Mouse (Mus musculus) left cerebral cortex, postnatal 14 days (tissue): ENCODE data around the gene H2-Oa. TPM values are rescaled to one million over a fixed set of nuclear protein-coding genes. Genes with fewer than 3 reads are reported as not detected.

Experiments used
- DNase-seq, 2 experiments: peaks; one replicate each; pipeline ENCODE4 v3.0.0; 2021 to 2022; ENCODE audit warnings: low spot score in 2 of 2, mixed read lengths in 1 of 2
- intact Hi-C: fragments of 180-260 bp; cut with DNase I; formaldehyde crosslinking; loops from one replicate; pipeline ENCODE4 v1.15.1; 2025
- total RNA-seq, 2 experiments: library from RNA; stranded (reverse); gene quantifications; 2 replicates each; pipeline ENCODE4 v1.2.3; 2021

H2-Oa gene
- total RNA-seq, 2 experiments from 2014 or later, result 0.32 TPM; not detected in 1

DNA sequence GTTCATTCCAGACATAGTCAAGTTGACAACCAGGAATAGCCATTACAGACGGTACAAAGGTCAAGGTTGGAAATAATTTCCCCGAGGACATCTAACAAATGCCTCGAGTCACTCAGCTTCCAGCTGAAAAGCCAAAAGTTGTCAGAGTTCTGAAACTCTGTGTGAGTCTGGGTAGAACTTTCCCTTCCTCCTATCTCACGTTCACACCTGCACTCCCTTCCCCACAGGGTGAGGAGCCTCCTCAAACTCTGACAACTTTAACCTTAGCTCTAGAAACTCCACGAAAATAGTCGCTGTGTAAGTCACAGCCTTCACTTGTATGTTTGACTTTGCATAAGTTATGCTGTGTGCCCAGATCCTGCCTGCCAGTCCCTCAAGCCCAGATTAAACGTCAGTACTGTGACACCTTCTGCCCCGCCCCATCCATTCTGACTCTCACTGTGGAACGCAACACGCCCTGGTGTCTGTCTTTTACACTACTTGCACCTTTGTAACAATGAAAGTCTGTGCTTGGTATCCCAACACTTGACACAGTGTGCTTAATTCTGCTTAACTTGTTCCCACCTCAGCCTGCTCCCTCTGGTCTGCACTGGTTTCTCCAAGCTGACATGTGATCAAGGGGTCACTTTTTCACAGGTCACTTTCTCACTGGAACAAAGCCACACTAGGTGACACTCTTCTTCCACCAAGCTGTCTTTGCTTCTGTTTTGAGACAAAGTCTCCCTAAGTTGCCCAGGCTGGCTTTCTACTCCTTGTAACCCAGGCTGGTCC lies 6.8 kb downstream of the H2-Oa start:
- DNase-seq, result no peak
- intact Hi-C loops, result no loop called here

DNA sequence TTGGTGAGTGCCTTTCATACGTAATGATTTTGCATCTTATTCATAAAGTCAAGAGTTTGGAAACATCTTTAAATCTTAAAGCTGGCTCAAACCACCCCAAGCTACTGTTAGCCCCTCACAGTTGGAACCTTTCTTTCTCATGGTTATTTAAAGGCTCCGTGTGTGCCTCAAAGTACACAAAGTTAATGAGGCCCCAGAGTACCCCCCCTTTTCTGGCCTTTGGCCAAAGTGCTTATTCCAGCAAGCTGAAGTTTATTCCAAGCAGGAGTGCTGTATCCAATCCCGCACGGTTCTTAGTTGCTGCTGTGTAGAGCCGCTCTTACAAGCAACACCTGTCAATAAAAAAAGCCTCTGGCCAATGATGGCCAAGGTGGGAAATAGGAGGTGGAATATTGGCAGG lies 7.4 kb downstream of the H2-Oa start:
- intact Hi-C loops, result no loop called here

DNA sequence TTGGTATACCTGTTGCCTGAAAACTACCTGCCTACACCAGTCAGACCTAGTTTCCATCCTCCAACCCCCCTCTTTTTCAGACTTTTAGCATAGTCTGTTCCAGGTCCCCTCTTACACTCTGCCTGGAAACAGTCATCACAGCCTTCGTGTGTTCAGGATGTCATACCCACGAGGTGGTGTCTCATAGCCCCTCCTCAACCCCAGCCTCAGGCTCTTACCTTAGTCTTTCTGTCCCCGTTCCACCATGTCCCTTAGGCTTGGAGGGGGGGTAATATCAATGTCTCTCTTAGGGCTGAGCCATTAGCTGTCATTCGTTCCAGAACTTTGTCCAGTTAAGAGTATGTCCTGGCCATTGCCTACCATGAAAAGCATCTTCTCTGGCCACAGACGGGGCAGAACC lies 9.0 kb downstream of the H2-Oa start:
- intact Hi-C loops, result loop anchor here (2.0 to 10.0 kb wide), 2 partner anchors 68 to 134 kb away; partner anchors contain the start of gene H2-Ob
- DNase-seq, result no peak

More for the DNA sequence above, 7.4 kb downstream of the H2-Oa start:
- DNase-seq, result no peak

DNA sequence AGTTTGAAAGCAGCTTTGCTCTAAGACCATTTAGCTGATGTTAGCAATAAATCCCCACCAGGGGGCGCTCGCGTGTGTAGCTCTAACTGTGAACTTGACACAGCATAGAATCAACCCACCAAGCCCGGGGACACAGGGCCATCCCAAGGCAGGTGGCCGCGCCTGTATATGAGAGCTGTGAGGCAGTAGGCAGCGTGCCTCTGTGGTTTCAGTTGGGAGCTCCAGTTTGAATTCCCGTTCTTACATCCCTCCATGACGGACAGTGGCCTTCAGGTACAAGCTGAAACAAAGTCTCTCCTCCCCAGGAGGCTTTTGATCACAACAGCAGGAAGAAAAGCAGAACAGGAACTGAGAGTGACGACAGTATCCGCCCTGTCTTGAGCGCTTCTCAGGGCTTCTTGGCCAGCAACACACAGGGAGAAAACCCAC lies 9.5 kb downstream of the H2-Oa start:
- intact Hi-C loops, result loop anchor here (2.0 to 10.0 kb wide), 2 partner anchors 67 to 133 kb away; partner anchors contain the start of gene H2-Ob
- peak; percentile 94 to 95 for DNase-seq

DNA sequence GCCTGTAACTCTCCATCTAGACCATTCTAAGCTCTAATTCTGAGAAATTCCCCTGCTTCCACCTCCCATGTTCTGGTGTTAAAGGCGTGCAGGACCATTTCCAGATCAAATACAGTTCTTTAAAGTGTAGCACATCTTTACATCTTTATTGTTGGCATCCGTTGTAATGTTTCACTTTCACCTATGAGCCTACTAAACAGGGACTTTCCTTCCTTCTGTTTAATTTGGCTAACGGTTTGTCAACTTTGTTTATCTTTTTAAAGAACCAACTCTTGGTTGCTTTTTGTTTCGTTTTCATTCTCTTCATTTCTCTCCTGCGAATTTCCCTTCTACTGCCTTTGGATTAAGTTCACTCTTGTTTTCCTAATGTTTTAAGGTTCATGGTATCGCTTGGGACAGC lies 10.7 kb downstream of the H2-Oa start:
- DNase-seq, result no peak
- intact Hi-C loops, result loop anchor here (10.0 kb wide), 1 partner anchor 132 kb away; the partner anchor contains the start of gene H2-Ob

DNA sequence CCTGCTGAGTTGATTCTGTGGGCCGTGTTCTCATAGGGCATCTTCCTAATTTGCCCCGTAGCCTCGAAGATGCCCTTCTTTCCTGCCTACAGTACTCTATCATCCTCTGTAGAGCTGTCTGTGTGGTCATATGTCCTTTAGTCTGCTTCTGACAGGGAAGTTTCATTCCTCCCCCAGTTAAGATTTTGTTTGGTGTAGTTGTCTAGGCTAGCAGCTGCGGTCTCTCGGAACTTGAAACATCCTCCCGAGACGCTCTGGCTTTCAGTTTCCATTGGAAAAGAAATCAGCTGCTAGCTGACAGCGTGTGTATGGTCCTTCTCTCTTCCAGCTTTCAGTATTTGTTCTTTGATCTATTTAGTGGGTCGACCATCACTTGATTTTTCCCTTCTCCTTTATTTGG lies 12.7 kb downstream of the H2-Oa start:
- DNase-seq, result no peak
- intact Hi-C loops, result loop anchor here (10.0 kb wide), 1 partner anchor 130 kb away; the partner anchor contains the start of gene H2-Ob

DNA sequence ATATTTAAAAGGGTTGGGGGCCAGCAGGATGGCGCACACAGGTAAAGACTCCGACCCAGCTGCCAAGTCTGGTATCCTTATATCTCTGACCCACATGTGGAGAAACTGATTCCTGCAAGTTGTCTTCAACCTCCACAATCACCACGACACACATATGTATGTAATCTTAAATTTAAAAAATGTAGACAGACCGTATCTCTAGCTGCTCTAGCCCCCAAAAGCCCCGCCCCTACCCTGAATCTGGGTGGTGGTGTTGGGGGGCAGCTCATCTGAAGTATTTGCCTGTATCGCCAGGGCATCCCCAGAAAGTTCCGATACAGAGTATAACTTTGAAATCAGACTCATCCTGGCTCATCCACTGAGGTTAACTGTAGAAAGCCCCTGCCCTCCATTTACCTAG lies 14.4 kb downstream of the H2-Oa start:
- intact Hi-C loops, result loop anchor here (10.0 kb wide), 1 partner anchor 128 kb away; the partner anchor contains the start of gene H2-Ob

DNA sequence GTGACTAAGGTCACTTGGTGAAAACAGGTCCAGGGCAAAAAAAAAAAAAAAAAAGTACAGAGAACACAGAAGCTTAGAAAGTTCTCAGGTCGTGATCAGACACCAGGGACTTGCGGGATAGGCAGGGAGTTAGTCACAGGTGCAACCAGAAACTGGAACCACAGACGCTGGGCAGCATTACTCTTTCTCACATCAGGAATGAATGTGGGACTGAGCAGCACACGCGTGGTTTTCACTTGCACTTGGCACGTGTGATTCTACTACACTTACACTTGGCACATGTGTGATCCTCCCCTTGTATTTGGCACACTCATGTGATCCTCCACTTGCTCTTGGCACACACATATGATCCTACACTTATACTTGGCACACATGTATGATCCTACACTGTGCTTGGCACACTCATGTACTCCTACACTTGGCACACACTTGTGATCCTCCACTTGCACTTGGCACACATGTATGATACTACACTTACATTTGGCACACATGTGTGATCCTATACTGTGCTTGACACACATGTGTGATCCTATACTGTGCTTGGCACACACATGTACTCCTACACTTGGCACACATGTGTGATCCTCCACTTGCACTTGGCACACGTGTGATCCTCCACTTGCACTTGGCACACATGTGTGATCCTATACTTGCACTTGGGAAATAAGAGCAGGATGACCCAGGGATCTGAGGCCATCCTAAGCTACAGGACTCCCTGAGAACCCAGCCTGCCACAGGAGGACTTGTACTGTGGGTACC lies 15.1 kb downstream of the H2-Oa start:
- intact Hi-C loops, result loop anchor here (10.0 kb wide), 1 partner anchor 128 kb away; the partner anchor contains the start of gene H2-Ob

More for the DNA sequence above, 14.4 kb downstream of the H2-Oa start:
- no peak for DNase-seq

DNA sequence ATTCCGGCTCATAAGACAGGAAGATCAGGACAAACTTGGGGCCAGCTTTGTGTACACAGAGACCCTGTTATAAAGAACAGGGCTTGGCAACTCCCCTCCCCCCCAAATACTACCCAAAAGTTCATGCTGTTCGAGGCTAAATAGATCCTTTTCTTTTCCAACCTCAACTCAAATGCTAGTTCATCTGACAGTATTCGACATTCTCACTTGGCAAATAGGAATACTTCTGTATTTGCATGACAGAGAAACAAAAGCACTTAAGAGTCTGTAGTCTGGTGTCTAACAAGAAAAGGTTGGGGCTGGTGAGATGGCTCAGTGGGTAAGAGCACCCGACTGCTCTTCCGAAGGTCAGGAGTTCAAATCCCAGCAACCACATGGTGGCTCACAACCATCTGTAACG lies 16.3 kb downstream of the H2-Oa start:
- DNase-seq, result no peak
- intact Hi-C loops, result loop anchor here (10.0 kb wide), 1 partner anchor 126 kb away; the partner anchor contains the start of gene H2-Ob

More for the DNA sequence above, 15.1 kb downstream of the H2-Oa start:
- DNase-seq, result no peak

DNA sequence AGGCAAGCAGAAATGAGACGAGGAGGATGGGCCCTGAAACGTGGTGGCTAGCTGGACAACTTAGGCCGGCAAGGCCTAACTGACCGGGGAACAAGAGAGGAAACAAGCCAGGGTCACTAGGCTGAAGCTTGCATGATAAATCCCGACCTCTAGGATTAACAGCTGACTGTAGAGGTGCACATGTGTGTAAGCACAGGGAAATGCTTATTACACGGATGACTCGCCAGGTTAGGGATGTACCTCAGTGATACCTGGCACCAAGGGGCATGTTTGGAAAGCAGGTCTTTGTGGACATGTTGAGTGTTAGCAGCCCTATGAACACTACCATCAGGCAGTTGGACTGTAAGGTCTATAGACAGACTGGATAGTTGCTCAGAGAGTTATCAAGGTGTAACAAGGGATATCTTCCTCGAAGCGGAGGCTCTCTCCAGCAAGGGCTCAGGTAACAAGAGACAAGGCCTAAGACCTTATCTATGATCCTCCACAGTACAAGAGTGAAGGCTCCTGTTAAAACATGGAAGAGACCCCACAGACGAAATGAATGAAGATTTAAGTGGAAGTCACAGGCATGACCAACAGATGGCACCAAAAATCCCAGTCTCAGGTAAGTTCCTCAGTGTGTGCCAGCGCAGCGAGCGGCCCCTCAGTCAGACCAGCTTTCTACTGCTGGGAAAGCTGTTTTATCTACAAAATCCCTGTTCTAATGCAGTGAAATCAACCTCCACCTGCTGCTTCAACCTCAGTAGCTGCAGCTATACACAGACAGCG lies 17.1 kb downstream of the H2-Oa start:
- intact Hi-C loops, result loop anchor here (10.0 kb wide), 1 partner anchor 126 kb away; the partner anchor contains the start of gene H2-Ob
- peak in 1 of 2 experiments; percentile 49 for DNase-seq

DNA sequence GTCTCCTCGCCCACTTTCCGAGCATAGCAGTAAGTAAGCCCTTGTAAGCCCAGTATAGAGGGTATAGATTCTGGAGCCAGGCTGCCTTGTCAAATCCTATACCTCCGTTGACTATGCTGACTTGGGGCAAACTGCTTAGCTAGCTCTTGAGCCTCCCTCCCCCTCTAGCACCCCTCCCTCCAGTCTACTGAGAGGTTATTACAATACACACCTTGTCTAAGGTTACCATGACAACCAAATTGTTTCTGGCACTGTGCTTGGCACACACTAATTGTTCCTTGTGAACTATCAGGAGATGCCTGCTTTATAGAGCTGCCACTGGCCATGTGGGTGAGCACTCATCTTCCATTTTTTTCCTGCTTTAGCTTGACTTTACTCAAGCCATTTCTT lies 17.7 kb downstream of the H2-Oa start:
- intact Hi-C loops, result loop anchor here (10.0 kb wide), 1 partner anchor 125 kb away; the partner anchor contains the start of gene H2-Ob
- no peak for DNase-seq

DNA sequence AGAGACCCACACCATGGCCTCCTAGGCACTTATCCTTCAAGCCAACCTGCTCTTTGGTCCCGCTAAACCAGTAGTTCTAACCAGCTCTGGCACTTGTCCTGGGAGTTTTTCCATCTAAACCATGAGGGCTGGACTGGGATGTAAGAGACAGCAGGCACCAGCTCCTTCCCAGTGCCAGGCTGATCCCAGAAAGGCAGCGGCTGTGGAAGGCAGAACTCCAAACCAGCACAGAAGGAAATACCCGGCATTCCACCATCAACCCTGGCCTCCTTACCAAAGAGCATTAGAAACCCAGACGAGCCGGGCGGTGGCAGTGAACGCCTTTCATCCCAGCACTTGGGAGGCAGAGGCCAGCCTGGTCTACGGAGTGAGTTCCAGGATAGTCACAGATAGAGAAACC lies 18.2 kb downstream of the H2-Oa start:
- intact Hi-C loops, result no loop called here
- no peak for DNase-seq

DNA sequence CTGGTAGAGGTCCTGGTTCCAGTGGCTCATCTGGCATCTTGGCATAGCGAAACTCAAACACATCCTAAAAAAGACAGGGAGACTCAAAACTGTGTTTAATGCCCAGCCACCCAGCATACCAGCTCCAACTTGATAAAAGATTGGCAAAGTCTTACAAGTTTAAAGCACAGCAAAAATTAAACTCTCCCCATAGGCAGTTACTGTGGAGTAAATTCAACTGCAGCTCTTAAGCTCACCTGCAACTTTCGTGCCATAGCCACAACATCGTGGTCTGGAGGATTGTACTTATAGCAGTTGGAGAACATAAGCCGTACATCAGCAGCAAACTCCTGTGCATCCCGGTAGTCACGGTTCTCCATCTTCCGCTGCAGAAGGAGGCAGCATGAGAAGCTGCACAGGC lies 22.0 kb downstream of the H2-Oa start:
- intact Hi-C loops, result no loop called here
- no peak for DNase-seq

DNA sequence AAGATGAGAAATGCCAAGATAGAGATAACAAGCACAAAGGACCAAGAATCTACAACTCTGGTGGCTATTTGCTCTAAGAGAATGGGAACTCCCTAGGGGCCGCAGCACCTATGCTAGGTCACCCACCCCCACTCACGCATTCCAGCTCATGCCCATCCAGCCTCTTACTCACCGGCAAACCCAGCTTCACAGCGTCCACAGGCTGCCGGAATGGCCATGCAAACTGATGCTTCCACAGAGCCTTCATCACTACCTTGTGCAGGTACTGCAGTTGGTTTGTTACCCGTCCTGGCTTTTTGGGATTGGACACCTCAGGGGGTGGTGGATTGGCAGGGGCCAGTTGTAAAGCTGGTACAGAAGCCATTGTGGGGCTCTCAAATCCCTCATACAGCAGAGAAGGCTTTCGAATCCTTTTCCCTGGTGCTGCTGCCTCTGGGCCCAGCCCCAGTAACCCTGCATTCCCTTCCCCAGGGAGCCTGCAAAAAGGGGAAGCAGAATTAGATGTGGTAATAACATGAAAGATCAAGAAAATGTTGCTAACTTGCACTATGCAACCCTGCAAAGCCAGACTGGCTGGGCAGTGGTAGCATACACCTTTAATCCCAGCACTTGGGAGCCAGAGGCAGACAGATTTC lies 24.7 kb downstream of the H2-Oa start:
- DNase-seq, result no peak
- intact Hi-C loops, result loop anchor here (5.0 kb wide), 1 partner anchor 80 kb away; the partner anchor contains the start of gene Col11a2

DNA sequence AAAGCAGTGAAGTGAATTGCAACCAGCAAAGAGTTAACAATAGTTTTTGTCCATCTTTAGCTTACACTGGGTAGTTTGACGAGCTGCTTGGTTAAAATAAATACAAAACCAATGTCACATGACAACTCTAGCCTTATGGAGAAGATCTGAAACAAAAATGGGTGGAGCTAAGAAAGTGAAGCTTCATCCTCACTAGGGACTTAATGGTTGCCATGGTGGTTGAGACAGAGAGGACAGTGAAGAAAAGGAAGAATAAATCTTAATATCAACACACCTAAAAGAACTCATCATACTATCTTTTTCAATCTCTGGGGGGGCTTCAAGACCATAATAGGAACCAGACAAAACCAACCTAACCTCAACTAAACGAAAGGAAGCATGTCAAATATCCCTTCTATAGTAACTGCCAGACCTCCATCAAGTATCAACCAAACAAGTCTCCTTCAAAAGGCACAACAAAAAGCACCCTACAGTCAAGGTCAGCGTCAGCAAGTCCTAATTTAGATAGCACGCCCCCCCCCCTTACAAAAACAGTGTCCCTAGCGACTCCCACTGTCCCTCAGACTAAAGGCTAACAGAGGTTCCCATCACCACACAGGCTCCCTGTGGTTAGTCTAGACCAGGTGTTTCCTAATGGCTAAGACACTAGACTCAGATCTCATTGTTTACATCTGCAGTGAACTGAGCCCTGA lies 25.4 kb downstream of the H2-Oa start:
- intact Hi-C loops, result loop anchor here (5.0 kb wide), 1 partner anchor 80 kb away; the partner anchor contains the start of gene Col11a2
- no peak for DNase-seq

DNA sequence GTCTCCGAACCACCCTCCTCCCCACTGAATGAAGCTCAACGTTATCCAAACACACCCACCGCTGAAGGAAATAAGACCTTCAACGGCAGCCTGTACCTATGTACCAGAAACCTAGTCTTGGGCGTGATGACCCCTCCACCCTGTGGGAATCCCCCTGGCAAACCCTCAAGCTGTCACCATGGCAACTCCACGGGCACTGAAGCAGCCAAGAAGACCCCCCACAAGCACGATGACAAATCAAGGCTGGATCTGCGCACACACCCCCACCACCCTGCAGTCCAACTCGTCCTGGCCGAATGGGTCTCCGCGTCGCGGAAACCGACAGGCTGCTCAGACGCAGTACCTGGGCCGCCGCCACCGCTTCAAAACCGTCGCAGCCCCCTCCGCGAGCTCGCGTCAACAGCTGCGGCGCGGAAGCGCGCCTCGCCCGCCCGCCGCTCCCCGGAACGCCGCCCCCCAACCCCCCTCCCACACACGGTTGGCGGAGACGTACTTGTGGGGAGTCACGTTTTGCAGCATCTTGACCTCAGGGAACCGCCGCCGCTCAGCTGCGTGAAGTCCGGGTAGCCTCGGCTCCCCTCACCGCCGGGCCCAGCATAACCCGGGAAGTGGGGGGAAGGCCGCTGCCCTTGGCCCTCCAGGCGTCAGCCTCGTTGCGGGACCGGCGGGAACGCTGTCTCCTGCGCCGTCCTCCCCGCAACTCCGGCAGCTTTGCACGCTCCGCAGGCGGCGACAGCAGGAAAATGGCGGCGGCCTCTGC lies 26.2 kb downstream of the H2-Oa start:
- intact Hi-C loops, result loop anchor here (5.0 kb wide), 1 partner anchor 81 kb away; the partner anchor contains the start of gene Col11a2
- DNase-seq, result peak in 1 of 2 experiments; percentile 53

DNA sequence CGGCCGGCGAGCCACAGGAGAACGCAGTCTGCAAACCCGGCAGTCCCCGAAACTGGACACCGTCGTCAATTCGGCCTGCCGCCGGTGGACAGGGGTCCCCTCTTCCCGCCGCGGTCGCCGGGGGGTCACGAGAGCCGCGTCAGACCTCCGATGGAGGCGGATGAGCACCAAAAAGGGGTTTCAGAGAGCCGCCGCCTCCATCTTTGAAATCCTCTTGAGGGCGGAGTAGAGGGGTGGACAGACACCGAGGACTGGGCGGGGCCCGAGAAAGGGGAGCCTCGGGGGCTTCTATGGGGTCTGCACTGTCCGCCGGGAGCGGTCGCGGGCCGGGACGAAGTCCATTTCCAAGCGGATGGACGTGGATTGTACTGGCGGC lies 26.7 kb downstream of the H2-Oa start:
- intact Hi-C loops, result loop anchor here (5.0 kb wide), 1 partner anchor 82 kb away; the partner anchor contains the start of gene Col11a2
- no peak for DNase-seq
